Mouse (Mus musculus): ENCODE measurements around the gene Nabp1.

GRCm38 (mm10) chr1:51502353-51502752, 24.1 kb upstream of the Nabp1 start:
- TF ChIP-seq CTCF (IDR thresholded peaks at IDR 0.05; ENCODE audit: borderline replicate concordance, extremely low read depth, insufficient read depth, insufficient read length) (no peak), POLR2A (IDR thresholded peaks at IDR 0.05; ENCODE audit: borderline replicate concordance, extremely low read depth, insufficient read depth, insufficient read length, poor library complexity, severe bottlenecking) (no peak)

Data from brain, embryonic 14.5 days (tissue).